Mouse (Mus musculus) urinary bladder, postnatal 25 days (tissue): Measurements from ENCODE around the gene Glyctk.

Source experiments
- DNase-seq: peaks from one replicate; pipeline ENCODE4 v3.0.0; 2022; ENCODE audit warnings: low spot score

Gene Glyctk

DNA sequence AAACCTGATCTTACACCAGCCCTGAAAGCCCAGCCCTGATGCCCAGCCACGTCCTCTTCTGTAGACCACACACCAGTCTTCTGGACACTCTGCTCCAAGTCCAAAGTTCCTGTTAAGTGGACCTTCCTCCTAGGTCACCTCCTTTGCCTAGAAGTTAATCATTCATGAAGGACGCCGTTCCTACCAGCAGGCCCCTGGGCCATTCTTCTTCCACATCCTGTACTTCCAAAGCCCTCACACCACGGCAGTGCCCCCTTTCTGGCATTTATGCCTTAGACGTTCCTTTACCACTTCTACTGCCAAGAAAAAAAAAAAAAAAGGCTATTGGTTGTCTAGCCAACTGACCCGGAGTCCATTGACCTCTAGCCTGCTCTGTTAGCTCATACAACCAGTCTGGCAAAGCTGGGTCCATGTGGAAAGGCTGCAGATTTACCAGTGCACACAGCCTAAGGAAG lies at the start of gene Glyctk:
Gene Glyctk (minus strand): TSS at position 102 of the 455 bp plus-strand sequence.
- no peak for DNase-seq

DNA sequence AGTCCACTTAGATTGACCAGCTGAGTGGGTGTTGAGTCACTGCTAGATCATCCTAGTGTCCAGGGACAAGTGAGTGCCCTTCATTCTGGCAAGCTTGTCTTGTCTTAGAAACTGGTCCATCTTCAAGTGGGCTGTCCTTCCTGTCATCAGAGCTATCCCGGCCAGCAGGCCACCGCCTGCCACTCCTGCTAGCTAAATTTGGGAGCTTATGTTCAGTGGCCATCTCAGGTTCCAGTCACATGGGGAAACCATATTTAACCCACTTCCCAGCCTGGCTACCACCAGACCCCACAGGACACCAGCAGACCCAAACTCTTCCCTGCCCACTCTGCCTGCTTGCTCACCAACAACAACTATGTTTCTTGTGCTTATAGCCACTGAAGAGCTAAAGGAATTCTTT lies 48.6 kb upstream of the Glyctk start:
- DNase-seq = no peak

DNA sequence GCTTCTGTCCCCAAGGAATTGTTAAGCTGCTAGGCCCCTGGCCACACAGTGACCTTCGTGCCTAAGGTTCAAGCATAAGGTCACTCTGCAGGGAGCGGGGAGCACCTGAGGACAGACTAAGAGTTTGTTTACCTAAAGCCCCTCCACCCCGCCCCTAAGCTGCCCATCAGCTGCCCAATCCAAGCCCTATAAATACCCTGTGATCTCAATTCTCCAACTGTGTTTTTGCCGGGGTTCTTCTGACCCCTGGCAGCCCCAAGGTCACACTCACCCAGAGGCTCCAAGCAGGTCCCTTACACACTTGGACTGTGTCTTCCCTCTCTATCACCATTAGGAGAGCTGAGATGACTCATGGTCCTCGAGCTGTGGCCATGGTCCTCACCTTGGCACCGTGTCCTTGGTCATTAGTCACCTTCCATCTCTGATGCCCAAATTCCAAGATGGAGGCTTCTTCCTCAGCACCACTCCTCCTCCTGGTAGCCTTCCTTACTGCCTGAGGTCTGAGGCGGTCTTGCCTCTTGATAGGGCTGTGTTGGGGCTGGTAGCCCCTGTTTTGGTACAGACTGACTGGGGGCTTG lies 47.9 kb upstream of the Glyctk start:
- DNase-seq = no peak

DNA sequence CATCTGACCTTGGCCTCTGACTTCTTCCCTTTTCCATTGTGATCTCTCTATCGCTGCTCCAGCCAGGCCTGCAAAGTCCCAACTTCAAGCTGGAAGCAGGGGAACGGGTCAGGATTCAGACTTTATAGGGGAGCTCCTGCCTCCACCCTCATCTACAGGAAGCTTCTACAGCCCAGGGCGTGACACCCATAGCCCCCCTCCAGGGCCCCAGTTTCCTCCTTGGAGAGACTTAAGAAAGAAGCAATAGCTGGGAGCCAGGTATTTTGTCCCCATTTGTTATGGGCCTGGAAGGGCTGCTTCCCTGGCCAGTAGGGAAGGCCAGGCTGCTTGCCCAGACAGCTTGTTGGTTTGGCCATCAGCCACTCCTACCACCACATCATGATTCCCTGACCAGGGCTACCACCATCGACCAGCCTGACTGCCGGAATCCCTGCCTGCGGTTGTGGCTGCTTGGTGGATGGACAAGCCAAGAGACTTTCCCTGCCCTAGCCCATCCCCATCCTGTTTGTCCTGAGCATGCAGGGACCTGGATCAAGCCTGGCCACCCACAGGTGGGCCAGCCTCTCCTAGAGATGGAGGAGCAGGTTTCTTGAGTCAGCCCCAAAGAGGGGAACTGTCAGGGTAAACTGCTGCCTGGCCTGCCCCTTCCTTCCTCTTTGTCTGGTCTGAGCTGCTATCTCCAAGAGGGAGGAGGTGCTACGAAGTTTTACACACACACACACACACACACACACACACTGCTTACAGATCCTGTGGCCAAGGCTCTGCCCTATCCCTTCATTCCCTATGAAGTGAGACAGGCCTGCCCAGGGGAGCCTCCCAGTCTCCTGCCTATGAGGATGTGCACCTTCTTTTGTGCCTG lies 46.3 kb upstream of the Glyctk start:
- no peak for DNase-seq

DNA sequence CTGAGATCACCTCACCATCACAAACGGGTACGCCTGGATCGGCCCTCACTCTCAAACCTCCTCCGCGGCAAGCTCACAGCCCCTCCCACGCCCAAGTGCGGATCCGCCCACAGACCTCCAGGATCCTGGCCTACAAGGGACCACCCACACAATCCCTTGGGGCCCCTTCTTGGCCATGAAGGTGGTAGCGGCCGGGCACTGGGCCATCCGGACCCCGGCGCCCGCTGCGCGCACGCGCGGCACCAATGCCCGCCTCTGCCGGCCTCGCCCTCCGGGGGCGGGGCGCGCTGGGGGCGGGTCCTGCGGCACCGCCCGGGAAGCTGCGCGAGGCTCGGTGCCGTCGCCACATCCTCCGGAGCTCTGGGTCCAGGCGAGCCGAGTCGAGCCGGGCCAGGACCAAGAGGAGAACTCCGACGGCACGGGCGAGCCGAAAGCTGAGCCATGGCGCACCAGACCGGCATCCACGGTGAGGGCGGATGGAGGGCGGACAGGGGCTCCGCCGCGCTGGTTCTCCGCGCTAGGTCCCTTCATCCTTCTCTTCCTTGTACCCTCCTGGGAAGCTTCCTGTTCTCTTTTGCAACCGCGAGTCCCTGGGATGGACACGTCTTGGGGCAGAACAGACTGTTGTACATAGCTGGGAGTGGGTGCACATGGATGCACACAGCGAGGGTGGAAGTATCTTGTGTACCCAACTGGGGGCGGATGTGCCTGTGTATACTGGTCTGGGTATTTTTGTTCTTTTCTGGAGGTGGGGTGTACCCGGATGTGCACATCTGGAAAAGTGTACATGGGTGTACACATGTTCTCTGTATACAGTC lies 45.1 kb upstream of the Glyctk start, which contains the start of gene Twf2:
Gene Twf2 (plus strand): TSS at position 290 of the 818 bp plus-strand sequence.
- DNase-seq = peak; percentile 91

DNA sequence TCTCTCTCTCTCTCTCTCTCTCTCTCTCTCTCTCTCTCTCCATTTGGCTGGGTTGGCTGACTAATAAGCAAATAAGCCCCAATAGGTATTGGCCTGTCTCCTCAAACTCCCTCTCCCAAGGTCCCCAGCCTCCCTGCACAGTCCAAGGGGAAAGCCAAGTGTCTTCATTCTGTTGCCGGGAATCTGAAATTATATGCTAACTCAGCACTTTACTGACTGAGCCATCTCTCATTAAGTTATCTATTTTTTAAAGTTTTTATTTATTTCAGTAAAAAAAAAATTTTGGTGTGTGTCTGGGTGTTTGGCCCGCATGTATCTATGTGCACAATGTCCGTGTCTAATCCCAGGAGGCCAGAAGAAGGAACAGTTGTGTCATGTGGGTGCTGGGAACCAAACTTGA lies 44.0 kb upstream of the Glyctk start:
- no peak for DNase-seq

DNA sequence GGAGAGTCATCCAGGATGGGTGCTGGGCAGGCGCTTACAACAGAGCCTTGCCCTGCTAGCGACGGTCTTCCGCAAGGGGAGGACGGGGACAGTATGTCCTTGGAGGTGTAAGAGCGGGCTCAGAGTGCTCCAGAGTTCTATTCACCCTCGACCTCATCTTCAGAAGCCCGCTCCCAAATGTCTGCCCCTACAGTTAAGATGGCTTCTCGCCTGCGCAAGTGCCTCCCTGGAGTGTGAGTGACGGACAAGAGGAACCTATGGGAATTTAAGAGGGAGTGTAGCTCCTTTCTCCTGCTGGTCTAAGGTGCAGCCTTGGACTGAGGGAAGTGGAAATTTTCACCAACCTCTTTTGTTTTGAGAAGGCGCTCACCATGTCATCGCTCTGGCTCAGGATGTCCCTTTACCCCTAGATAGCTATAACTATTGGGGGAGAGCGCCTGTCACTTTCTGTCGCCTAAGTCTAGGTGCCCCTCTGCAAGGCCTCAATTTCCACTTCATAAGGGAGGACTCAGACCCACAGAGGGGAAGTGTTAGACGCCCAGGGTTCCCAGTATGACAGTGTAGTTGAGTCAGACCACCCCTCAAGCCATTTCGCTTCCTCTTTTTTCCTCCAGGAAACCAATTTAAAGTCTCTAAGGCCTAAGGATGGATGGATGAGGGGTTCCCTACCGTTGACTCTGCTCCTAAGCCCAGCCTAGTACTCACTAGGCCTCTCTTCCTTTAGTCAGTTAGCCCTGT lies 41.8 kb upstream of the Glyctk start, which contains the start of gene Ppm1m:
Gene Ppm1m (minus strand): TSS at position 212 of the 738 bp plus-strand sequence.
- DNase-seq = no peak

DNA sequence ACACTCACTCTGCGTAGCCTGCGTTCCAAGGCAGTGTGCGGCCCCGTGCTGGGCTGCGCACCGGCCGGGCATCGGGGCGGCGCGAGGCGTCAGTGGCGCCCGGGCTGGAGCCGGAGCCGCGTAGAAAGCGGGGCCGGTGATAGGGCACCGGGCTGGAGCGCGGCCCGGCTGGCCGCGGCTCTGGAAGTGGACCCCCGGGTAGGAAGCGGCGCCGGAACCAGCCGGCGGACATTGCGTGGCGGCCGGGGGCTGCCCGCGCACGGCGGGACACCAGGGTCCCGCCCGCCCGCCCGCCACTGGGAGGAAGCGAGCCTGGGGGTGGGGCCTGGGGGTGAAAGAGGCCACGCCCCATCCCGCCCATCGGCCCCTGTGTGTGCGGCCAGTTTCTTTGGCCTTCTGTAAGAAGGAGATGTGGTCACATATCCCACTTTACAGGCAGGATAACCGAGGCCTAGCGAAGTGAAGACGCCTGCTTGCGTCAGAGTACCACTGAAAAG lies 41.1 kb upstream of the Glyctk start:
- peak; percentile 66 for DNase-seq

DNA sequence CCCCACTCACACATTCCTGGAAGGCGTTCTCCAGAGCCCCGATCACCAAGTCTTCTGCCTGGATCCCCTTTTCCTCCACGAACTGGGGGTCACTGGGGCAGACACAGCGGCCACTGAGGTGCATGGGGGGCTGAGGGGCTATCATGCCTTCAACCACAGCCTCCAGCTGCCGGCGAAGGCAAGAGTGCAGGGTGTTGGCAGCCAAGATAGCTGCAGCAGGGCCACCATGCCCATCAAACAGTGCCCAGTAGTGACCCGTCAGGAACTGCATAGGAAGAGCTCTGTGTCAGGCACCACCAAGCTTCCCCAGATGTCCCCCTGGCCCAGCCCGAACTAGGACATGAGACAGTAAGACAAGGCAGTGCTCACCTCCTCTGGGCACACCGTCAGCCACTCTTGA lies 39.8 kb upstream of the Glyctk start:
- DNase-seq = no peak

DNA sequence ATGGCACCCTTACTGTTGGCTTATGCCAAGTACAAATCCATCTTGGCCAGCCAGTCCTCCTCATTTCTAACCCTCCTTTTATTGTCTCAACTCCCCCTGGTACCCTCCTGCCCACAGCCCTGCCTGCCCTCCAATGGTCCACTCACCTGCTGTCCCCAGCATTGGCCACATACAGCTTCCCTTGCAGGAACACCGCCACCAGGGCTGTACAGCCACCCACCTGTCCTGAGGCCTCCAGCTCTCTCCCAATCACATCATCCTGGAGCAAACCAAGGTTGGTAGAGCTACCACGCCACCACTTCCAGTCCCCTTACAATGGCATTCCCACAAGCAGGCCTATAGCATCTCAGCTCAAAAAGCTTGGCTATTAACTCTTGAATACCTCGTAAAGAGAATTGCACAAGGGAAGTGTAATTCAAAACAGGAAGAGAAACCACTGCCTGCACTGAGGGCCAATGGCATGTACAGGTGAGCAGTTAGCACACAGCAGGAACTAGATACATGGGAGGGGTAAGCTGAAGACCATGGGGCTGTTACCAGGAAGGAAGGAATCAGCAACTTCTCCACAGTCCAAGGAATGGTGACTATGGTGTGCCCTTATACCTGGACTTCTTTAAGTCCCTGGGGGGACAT lies 39.3 kb upstream of the Glyctk start:
- DNase-seq = no peak

DNA sequence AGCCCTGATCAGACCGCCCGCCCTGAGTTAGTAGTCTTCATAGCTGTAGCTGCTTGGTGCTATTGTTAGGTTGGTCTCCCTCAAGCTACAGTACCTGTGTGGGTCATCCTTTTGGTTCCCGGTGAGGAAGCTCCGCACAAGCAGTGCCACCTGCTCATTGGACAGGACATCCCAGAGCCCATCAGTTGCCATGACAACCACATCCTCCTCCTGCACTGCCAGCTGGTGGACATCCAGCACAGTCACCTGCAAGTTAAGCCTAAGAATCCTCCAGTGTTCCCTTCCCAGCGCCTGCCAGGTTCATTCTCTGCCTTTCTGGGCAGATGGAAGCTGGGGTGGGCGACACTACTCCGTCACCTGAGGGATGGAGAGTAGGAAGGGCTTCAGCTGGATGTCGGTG lies 37.8 kb upstream of the Glyctk start:
- DNase-seq = no peak

DNA sequence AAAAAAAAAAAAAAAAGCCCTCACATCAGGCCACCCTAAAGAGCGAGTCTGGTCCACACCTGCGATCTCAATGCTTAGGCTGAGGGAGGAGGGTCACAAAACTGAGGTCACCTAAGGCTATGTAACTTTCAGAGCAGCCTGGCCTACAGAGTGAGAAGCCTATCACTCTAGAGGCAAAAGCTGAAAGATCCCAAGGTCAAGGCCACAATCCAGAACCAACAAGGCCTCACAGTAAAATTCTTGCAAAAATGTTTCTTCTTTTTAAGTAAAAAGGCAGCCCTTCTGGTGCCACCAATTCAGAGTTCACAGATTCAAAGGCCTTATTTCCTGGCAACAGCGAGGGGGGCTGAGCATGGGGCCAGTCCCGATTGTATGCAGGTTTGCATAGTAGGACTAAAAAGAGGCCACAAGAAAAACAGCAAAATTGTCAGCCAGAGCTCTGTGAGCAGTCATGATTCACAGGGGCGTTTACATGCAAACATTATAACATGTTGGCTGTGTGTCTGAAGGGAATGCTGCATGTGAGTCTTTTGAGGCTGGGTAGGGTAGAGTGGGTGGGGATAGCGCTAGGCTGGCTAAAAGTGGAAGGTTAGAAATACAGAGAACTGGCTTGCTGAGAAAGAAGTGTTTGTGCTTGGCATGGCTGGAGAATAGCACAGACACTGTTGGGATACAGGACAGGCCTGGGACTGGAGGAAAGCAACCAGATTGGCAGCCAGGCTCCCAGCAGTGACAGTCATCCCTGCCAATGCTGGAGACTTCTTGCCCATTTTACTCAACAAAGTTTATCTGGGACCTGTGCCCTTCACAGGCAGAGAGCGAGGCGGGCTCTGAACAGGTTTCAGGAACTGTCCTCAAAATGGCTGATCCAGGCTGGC lies 36.2 kb upstream of the Glyctk start:
- DNase-seq = no peak

DNA sequence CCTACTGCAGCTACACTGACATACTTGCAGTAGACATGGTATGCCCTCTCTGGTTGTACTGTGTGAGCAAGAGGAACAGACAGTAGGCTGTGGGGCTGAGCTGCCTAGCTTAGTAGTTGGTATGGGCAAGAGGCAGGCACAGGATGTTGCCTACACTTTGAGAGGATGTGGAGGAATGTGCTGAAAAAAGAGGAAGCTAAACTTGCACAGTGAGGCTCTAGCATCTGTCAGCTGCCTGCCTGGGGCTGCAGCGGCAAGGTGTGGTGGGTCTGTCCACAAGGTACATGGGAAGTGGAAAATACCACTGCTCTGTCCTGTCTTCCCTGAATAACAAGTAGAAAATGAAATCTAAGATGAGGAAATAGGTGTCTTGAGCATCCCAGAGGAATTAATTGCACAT lies 35.1 kb upstream of the Glyctk start:
- no peak for DNase-seq

DNA sequence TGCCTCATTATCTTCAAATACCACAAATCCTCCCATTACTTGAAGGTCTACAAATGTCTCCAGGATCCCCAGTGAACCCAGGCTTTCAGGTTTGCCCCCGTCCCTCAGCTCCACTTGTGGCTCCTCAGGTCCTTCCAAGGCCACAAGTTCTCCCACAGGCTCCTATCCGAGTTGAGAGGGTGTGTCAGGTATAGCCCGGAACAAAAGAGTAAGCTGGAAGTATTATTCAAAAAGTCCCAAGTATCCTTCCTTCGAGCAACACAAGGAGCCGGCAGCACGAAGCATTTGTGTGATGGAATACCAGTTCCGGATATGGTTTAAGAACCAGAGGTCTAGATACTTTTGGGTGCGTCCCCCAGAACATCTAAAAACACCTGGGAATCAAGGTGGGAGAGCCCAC lies 34.1 kb upstream of the Glyctk start:
- DNase-seq = no peak

DNA sequence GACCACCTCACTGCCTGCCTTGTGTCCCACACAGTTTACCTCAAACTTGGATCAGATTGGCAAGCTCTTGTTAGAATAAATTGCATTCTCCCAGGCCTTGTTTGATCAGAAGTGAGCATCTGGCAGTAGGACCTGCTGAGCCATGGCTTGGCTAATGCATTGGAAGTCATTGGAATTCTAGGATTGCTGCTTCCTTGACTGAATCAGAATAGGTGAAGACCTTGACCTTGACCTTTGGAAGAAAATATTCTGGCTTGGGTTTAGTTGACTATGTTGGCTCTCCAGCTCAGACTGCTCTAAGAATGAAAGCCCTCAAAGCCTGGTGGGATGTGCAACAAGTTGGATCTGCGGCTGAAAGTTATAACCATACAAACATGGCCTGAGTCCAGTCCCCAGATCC lies 33.4 kb upstream of the Glyctk start:
- DNase-seq = no peak

DNA sequence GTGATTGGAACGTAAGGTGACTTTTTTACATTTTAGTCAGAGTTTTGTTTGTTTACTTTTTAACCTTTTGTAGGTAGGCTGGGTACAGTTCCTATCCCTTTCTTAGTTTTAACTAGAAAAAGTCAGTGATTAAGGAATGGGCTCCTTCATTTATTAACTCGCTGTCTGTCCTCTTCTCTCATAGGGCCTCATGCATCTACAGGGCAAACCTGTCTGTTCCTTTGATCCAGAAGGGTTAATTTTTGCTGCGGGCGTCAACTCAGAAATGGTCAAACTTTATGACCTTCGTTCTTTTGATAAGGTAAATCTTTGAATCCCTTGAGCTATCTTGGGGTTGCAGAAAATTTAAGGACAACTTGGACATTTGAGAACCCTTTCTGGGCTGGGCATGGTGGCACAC lies 26.1 kb upstream of the Glyctk start:
- no peak for DNase-seq

DNA sequence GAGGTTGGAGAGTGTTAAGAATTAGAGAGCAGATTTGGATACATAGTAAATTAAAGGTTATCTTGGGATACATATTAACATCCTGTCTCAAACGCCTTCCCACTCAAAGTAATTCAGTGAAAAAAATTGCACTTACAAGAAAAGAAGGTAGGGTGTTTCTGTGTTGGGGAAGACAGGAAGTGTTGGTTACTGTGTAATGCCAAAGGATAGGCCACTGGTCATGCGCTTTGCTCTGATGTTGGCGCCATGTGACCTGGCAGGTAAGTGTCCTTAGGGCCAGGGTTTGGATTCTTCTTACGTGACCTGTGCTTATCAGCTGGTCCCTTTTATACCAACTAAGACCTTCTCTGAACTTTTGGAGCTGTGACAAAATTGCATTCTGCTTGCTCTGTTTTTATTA lies 24.2 kb upstream of the Glyctk start:
- no peak for DNase-seq

DNA sequence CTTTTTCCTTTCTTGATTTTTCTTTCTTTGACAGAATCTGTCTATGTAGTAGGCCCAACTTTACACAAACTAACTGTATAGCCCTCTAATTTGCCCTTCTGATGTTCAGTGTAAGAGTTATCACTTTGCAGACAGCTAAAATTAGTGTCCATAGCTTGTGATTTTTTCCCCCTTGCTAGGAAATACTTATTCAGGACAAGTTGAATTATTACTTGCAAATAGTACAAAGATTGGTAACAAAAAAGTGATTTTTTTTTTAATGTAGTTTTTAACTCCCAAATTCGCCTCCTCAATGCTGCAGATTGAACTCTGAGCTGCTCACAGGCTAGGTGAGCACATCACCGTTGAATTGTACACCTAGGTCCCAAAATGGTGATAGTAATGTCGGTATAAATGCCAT lies 22.0 kb upstream of the Glyctk start:
- DNase-seq = no peak

DNA sequence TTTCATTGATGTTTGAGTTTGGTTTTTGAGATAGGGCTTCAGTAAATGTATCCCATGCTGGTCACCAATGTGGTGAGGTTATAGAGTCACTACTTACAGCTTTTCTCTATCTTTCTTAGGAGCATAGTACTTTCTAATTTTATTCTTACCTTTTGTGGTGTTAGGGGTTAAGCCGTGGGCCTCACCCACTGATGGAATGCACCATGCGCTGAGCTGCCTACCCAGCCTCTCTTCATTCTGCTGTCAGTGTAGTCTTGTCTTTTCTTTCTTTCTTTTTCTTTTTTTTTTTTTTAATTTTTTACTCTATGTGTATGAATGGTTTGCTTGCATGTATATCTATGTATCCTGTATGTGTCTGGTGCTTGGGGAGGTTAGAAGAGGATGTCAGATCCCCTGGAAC lies 21.5 kb upstream of the Glyctk start:
- no peak for DNase-seq

DNA sequence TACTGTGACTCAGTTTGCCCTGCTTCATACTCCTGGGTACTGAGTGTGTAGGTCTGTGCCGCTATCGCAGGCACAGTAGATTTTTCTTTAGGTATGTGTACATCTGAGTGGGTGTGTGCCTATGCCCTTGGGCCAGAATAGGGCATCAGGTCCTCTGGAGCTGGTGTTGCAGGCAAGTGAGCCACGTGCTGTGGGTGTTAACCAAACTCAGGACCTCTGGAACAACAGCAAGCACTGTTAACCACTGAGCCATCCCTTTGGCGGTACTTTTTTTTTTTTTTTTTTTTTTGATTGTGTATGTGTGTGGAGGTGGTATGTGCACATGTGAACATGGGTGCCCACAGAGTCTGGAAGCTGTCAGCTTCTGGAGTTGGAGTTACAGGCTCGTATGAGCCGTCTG lies 19.9 kb upstream of the Glyctk start:
- no peak for DNase-seq
